Mouse (Mus musculus): ENCODE results near the gene Pitpna. TPM values are rescaled to one million over a fixed set of nuclear protein-coding genes. Genes with fewer than 3 reads are reported as not detected.

The Pitpna gene
- polyA plus RNA-seq, 1 experiment from 2014 or later = 124 TPM

DNA sequence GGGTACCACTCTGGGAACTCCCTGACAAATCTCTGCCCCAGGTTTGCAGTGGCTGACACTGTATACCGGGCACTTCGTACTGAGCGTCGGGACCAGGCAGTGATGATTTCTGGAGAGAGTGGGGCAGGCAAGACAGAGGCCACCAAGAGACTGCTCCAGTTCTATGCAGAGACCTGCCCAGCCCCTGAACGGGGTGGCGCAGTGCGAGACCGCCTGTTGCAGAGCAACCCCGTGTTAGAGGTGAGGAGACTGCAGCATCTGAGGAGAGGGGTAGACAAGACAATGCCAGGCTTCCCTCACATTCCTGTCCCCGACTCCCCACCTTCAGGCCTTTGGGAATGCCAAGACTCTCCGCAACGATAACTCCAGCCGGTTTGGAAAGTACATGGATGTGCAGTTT lies 70.4 kb downstream of the Pitpna start:
- Histone ChIP-seq H3K27me3 (peaks cover 20% of the 10 kb centered on the region), H3K9me3 (no peaks in the 10 kb centered on the region), H3K4me3 (no peak overlapping the region), H3K4me2 (no peak overlapping the region), H3K36me3 (no peaks in the 10 kb centered on the region), H3K9ac (no peak overlapping the region), H3K27ac (replicated peaks) (no peak overlapping the region), H3K4me1 (replicated peaks) (peaks cover 34% of the 10 kb centered on the region)
- ATAC-seq (ENCODE audit: low FRiP score, low read depth) = no peak
- WGBS = 93% methylated on average over 13 of the region's 13 CpGs

DNA sequence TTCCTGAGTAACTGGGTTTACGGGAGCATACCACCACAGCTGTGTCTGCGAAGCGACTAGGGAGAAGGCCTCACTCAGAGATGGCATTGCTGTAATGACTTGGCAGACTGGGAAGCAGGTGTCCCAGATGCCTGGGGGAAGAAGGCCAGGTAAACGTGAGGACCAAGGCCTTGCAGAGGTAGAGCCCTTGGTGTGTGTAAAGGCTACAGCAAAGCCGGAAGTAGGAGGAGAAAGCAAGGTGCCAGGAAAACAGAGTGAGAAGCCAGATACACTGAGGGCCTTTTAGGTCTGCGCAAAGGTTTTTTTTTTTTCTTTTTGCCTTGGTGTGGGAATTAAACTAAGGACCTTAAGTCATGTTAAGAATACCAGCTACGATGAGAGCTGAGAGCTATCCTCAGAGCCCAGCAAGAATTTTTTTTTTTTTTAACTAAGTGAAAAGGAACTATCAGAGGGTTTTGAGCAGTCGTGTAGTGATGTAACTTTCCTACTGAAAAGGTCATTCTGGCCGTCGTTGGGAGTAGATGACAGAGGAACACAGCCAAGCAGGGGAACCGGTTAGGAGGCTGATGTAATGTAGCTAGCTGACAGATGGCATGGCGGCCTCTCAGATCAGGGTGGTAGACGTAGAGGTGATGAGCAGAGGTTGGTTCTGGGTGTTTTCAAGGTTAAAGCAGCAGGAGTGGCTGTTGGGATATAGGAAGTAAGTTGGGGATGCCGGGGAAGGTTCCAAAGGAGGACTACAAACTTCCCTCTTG lies 71.3 kb downstream of the Pitpna start:
- no peak overlapping the region for H3K4me2 ChIP-seq
- H3K36me3 ChIP-seq = no peaks in the 10 kb centered on the region
- WGBS = 80% methylated on average over 14 of the region's 14 CpGs
- no peaks in the 10 kb centered on the region for H3K9me3 ChIP-seq
- ATAC-seq (ENCODE audit: low FRiP score, low read depth) = no peak
- no peak overlapping the region for H3K27ac ChIP-seq (replicated peaks)
- no peak overlapping the region for H3K9ac ChIP-seq
- H3K4me1 ChIP-seq (replicated peaks) = peaks cover 26% of the 10 kb centered on the region
- H3K4me3 ChIP-seq = no peak overlapping the region
- peaks cover 12% of the 10 kb centered on the region for H3K27me3 ChIP-seq

- no peak overlapping the region for H3K9ac ChIP-seq
- no peaks in the 10 kb centered on the region for H3K9me3 ChIP-seq
- H3K4me2 ChIP-seq = no peak overlapping the region
- H3K27me3 ChIP-seq = peaks cover 2% of the 10 kb centered on the region
- no peak for ATAC-seq (ENCODE audit: low FRiP score, low read depth)
- no peak overlapping the region for H3K27ac ChIP-seq (replicated peaks)
- no peak overlapping the region for H3K4me3 ChIP-seq
- peaks cover 16% of the 10 kb centered on the region for H3K4me1 ChIP-seq (replicated peaks)
- H3K36me3 ChIP-seq = no peaks in the 10 kb centered on the region
- WGBS = 93% methylated on average over 12 of the region's 12 CpGs
Observed at GRCm38 (mm10) chr11:75660081-75660590, 72.2 kb downstream of the Pitpna start.

GRCm38 (mm10) chr11:75660941-75661800 lies 73.3 kb downstream of the Pitpna start:
- H3K4me1 ChIP-seq (replicated peaks) = peaks cover 7% of the 10 kb centered on the region
- WGBS = 91% methylated on average over 21 of the region's 21 CpGs

DNA sequence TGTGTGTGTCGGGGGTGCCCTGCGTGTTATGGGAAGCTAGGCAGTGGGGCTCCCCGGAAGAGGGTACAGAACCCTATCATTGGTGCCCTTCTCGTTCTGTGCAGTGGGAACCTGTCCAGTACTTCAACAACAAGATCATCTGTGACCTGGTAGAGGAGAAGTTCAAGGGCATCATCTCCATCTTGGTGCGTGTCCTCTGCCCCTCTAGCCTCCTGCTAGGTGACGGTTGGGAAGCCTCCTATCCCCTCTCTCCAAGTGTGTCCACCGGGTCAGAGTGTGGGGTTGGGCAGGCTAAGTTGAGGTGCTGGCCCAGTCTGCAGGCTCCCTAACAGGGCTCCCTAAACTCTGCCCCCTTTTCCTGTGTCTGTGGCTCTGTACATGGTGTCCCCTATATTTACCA lies 74.2 kb downstream of the Pitpna start:
- Histone ChIP-seq H3K4me3 (no peak overlapping the region), H3K9ac (no peak overlapping the region), H3K4me1 (replicated peaks) (no peaks in the 10 kb centered on the region), H3K36me3 (peaks cover 5% of the 10 kb centered on the region; the same call in 1 of the 2 replicates), H3K27ac (replicated peaks) (no peak overlapping the region), H3K9me3 (no peaks in the 10 kb centered on the region), H3K4me2 (no peak overlapping the region), H3K27me3 (no peaks in the 10 kb centered on the region)
- WGBS = 95% methylated on average over 7 of the region's 7 CpGs
- ATAC-seq (ENCODE audit: low FRiP score, low read depth) = no peak

More at GRCm38 (mm10) chr11:75660941-75661800, 73.3 kb downstream of the Pitpna start:
- no peak overlapping the region for H3K27ac ChIP-seq (replicated peaks)
- no peak overlapping the region for H3K4me3 ChIP-seq
- peaks cover 5% of the 10 kb centered on the region; the same call in 1 of the 2 replicates for H3K36me3 ChIP-seq
- H3K9me3 ChIP-seq = no peaks in the 10 kb centered on the region
- no peak for ATAC-seq (ENCODE audit: low FRiP score, low read depth)
- H3K4me2 ChIP-seq = no peak overlapping the region
- no peak overlapping the region for H3K9ac ChIP-seq
- H3K27me3 ChIP-seq = no peaks in the 10 kb centered on the region

DNA sequence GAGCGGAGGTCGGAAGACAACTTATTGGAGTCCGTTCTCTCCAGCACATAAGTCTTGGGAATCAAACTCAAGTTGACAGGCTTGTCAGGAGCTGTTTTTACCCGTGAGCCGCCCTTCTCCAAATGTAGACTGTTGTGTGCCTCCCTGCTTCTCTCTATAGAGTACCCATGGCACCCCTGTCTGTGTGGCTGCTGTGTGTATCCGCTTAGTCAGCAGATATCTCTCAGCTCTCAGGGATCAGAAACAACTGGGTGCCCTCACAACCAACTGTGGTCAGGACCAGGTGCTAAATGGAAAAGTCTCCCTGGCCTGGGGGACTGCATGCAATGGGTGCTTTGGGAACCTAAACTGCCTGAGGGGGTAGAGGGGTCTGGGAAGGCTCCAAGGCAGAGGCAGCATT lies 78.4 kb downstream of the Pitpna start:
- ATAC-seq (ENCODE audit: low FRiP score, low read depth) = no peak

GRCm38 (mm10) chr11:75668621-75669020 lies 80.7 kb downstream of the Pitpna start:
- H3K4me1 ChIP-seq (replicated peaks) = no peaks in the 10 kb centered on the region
- H3K9me3 ChIP-seq = no peaks in the 10 kb centered on the region
- no peak overlapping the region for H3K9ac ChIP-seq
- no peak overlapping the region for H3K4me2 ChIP-seq
- ATAC-seq (ENCODE audit: low FRiP score, low read depth) = no peak
- peaks cover 13% of the 10 kb centered on the region; the same call in 1 of the 2 replicates for H3K36me3 ChIP-seq
- no peak overlapping the region for H3K4me3 ChIP-seq
- WGBS = 87% methylated on average over 3 of the region's 3 CpGs
- H3K27ac ChIP-seq (replicated peaks) = no peak overlapping the region
- no peaks in the 10 kb centered on the region for H3K27me3 ChIP-seq

More for the DNA sequence above, 78.4 kb downstream of the Pitpna start:
- Histone ChIP-seq H3K36me3 (peaks cover 13% of the 10 kb centered on the region; the same call in 1 of the 2 replicates), H3K4me1 (replicated peaks) (no peaks in the 10 kb centered on the region), H3K9ac (no peak overlapping the region), H3K4me2 (no peak overlapping the region), H3K9me3 (no peaks in the 10 kb centered on the region), H3K4me3 (no peak overlapping the region), H3K27me3 (no peaks in the 10 kb centered on the region), H3K27ac (replicated peaks) (no peak overlapping the region)
- 96% methylated on average over 6 of the region's 6 CpGs for WGBS

GRCm38 (mm10) chr11:75669176-75669852 lies 81.4 kb downstream of the Pitpna start:
- Histone ChIP-seq H3K4me3 (no peak overlapping the region), H3K27ac (replicated peaks) (no peak overlapping the region), H3K4me1 (replicated peaks) (no peaks in the 10 kb centered on the region), H3K9ac (no peak overlapping the region), H3K9me3 (no peaks in the 10 kb centered on the region), H3K27me3 (no peaks in the 10 kb centered on the region), H3K36me3 (peaks cover 13% of the 10 kb centered on the region; the same call in 1 of the 2 replicates), H3K4me2 (no peak overlapping the region)
- 90% methylated on average over 11 of the region's 11 CpGs for WGBS
- no peak for ATAC-seq (ENCODE audit: low FRiP score, low read depth)

DNA sequence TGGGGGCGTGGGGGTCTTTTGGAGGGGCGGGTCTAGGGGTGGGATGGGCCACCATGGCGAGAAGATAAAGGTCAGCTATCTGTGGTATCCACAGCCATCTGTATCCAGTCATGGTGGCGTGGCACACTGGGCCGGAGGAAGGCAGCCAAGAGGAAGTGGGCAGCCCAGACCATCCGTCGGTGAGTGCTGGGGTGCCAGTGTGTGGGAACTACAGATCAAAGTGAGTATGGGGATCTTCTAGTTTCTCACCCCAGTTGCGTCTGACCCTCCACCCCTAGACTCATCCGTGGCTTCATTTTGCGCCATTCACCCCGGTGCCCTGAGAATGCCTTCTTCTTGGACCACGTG lies 81.9 kb downstream of the Pitpna start:
- peaks cover 13% of the 10 kb centered on the region; the same call in 1 of the 2 replicates for H3K36me3 ChIP-seq
- H3K9me3 ChIP-seq = no peaks in the 10 kb centered on the region
- no peaks in the 10 kb centered on the region for H3K27me3 ChIP-seq
- no peak overlapping the region for H3K9ac ChIP-seq
- H3K4me2 ChIP-seq = no peak overlapping the region
- no peaks in the 10 kb centered on the region for H3K4me1 ChIP-seq (replicated peaks)
- 96% methylated on average over 12 of the region's 12 CpGs for WGBS
- ATAC-seq (ENCODE audit: low FRiP score, low read depth) = no peak
- H3K27ac ChIP-seq (replicated peaks) = no peak overlapping the region
- H3K4me3 ChIP-seq = no peak overlapping the region

DNA sequence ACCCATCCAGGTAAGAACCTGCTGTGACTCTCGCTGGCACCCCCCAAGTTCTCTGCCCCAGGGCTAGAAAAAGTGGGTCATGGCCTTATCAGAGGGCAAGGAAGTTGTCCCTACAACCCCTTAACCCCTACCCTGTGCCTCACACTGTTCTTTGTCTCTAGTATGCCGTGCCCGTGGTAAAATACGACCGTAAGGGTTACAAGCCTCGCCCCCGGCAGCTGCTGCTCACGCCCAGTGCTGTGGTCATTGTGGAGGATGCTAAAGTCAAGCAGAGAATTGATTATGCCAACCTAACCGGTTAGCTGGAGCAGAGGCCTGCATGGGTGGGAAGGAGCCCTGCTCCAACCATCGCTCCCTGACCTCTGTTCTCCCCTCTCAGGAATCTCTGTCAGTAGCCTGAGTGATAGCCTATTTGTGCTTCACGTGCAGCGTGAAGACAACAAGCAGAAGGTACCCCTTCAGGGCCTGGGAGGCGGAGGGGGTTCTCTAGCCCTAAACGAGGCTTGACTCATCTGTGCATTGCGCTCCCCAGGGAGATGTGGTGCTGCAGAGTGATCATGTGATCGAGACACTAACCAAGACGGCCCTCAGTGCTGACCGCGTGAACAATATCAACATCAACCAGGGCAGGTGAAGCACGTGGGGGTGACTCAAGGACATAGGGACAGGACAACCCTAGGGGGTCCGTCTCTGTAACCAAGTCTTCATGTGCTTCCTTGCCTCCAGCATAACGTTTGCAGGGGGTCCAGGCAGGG lies 83.7 kb downstream of the Pitpna start:
- no peak for ATAC-seq (ENCODE audit: low FRiP score, low read depth)
- Histone ChIP-seq H3K27me3 (no peaks in the 10 kb centered on the region), H3K9ac (no peak overlapping the region)

DNA sequence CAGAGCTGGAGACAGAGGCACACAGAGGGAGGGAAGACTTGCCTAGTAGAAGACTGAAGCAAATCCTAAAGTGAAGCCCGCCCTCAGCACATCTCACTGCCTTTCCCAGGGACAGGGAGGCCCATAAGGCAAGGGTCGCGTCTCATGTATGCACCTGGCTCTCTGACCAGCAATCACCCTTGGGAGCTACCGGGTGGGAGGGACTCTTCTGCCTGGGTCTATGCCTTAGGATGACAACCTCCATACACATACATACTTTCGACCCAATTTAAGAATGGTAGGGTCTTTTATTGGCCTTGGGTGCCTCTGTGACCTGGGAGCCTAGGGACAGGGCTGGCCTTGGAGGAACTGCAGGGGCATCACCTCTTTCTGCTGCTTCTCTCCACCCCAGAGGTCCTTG lies 85.5 kb downstream of the Pitpna start:
- Histone ChIP-seq H3K4me3 (no peak overlapping the region), H3K27ac (replicated peaks) (no peak overlapping the region), H3K9ac (no peak overlapping the region), H3K4me2 (no peak overlapping the region), H3K4me1 (replicated peaks) (0 out of 2 replicates have a peak, but pooled peaks cover under 1% of the 10 kb centered on the region), H3K27me3 (no peaks in the 10 kb centered on the region), H3K36me3 (peaks cover 8% of the 10 kb centered on the region; the same call in 1 of the 2 replicates), H3K9me3 (no peaks in the 10 kb centered on the region)
- ATAC-seq (ENCODE audit: low FRiP score, low read depth) = no peak
- 94% methylated on average over 5 of the region's 5 CpGs for WGBS

More for the DNA sequence above, 83.7 kb downstream of the Pitpna start:
- Histone ChIP-seq H3K4me1 (replicated peaks) (no peaks in the 10 kb centered on the region), H3K9me3 (no peaks in the 10 kb centered on the region), H3K4me3 (no peak overlapping the region), H3K36me3 (peaks cover 8% of the 10 kb centered on the region; the same call in 1 of the 2 replicates), H3K4me2 (no peak overlapping the region), H3K27ac (replicated peaks) (no peak overlapping the region)
- WGBS = 78% methylated on average over 22 of the region's 22 CpGs

Measured in hindbrain, embryonic 15.5 days (tissue).